13 mouse cellular contexts compared by ENCODE assay signal in genomic region chr1:137378072-137378985, GRCm38 (mm10).
DNase-seq lines count a peak whose midpoint lies in the region; ATAC-seq and TF ChIP-seq lines count a peak whose summit lies in the region.
"Had no signal": no experiment of that assay in that cellular context is flagged by ENCODE, and none has a peak within 500 bp of the region (broad histone marks: within the 10 kb centered on the region; RNA-seq: fewer than 3 reads in every experiment).

No protein-coding gene starts in this region.

- intact Hi-C loops in left cerebral cortex, postnatal 4 days (cut with DNase I), result no loop called here

- H3K36me3 ChIP-seq in neural tube, embryonic 11.5 days (ENCODE audit: control insufficient read depth, insufficient read depth, low read length), result no peaks in the 10 kb centered on the region
- no peaks in the 10 kb centered on the region for H3K36me3 ChIP-seq in forebrain, postnatal 0 days (ENCODE audit: insufficient read depth)
- no peaks in the 10 kb centered on the region for H3K36me3 ChIP-seq in midbrain, embryonic 13.5 days
- no peaks in the 10 kb centered on the region for H3K36me3 ChIP-seq in stomach, postnatal 0 days (ENCODE audit: control insufficient read depth, insufficient read depth, low read length)
- H3K36me3 ChIP-seq: liver, embryonic 12.5 days had no signal

- no peak overlapping the region for H3K4me2 ChIP-seq in neural tube, embryonic 11.5 days (ENCODE audit: low read depth)
- 0 out of 2 replicates have a peak overlapping the region, but pooled peaks have one; percentile 8 for H3K4me2 ChIP-seq in forebrain, postnatal 0 days (ENCODE audit: low read depth)
- peak overlapping the region; percentile 26; the same call in 1 of the 2 replicates for H3K4me2 ChIP-seq in midbrain, embryonic 13.5 days (replicated peaks)
- H3K4me2 ChIP-seq in stomach, postnatal 0 days (replicated peaks; ENCODE audit: low read depth), result no peak overlapping the region
- H3K4me2 ChIP-seq: liver, embryonic 12.5 days had no signal

- no peaks in the 10 kb centered on the region for H3K9me3 ChIP-seq in neural tube, embryonic 11.5 days (ENCODE audit: control insufficient read depth, low read length)
- H3K9me3 ChIP-seq in forebrain, postnatal 0 days (ENCODE audit: low read length), result no peaks in the 10 kb centered on the region
- no peaks in the 10 kb centered on the region for H3K9me3 ChIP-seq in midbrain, embryonic 13.5 days
- H3K9me3 ChIP-seq in stomach, postnatal 0 days (ENCODE audit: control insufficient read depth, low read length), result no peaks in the 10 kb centered on the region
- H3K9me3 ChIP-seq: liver, embryonic 12.5 days had no signal

- no peak overlapping the region for H3K9ac ChIP-seq in neural tube, embryonic 11.5 days (ENCODE audit: low read length)
- H3K9ac ChIP-seq in forebrain, postnatal 0 days, result peak overlapping the region; percentile 14; the same call in 1 of the 2 replicates
- no peak overlapping the region for H3K9ac ChIP-seq in midbrain, embryonic 13.5 days (replicated peaks)
- no peak overlapping the region for H3K9ac ChIP-seq in stomach, postnatal 0 days (ENCODE audit: low read length)
- H3K9ac ChIP-seq: liver, embryonic 12.5 days had no signal

- H3K27me3 ChIP-seq in neural tube, embryonic 11.5 days (ENCODE audit: control insufficient read depth, insufficient read depth, low read length), result no peaks in the 10 kb centered on the region
- no peaks in the 10 kb centered on the region for H3K27me3 ChIP-seq in forebrain, postnatal 0 days (ENCODE audit: insufficient read depth, low read length)
- H3K27me3 ChIP-seq in midbrain, embryonic 13.5 days, result no peaks in the 10 kb centered on the region
- no peaks in the 10 kb centered on the region for H3K27me3 ChIP-seq in stomach, postnatal 0 days (ENCODE audit: control insufficient read depth, insufficient read depth, low read length)
- H3K27me3 ChIP-seq: liver, embryonic 12.5 days had no signal

- DNase-seq in neural tube, embryonic 11.5 days (ENCODE audit: low spot score), result peak; percentile 38
- no peak for DNase-seq in neural tube, embryonic 10.5 days (ENCODE audit: extremely low spot score, low spot score)
- DNase-seq in forebrain, postnatal 0 days, result peak; percentile 64
- DNase-seq in cerebellum, postnatal 10 days, result no peak
- DNase-seq in cerebellum, adult 9-11 months, result no peak
- no peak for DNase-seq in left cerebral cortex, postnatal 4 days
- no peak for DNase-seq in stomach, postnatal 0 days (ENCODE audit: low spot score)
- DNase-seq: heart, adult 2 months; kidney, postnatal 10 days had no signal

- peaks cover 12% of the 10 kb centered on the region for H3K4me1 ChIP-seq in neural tube, embryonic 11.5 days (ENCODE audit: control insufficient read depth, insufficient read depth, low read length)
- no peaks in the 10 kb centered on the region for H3K4me1 ChIP-seq in forebrain, postnatal 0 days (ENCODE audit: insufficient read depth)
- H3K4me1 ChIP-seq in midbrain, embryonic 13.5 days (replicated peaks), result peaks cover 33% of the 10 kb centered on the region
- no peaks in the 10 kb centered on the region for H3K4me1 ChIP-seq in stomach, postnatal 0 days (replicated peaks; ENCODE audit: control insufficient read depth, insufficient read depth)
- H3K4me1 ChIP-seq: liver, embryonic 12.5 days had no signal

- TF ChIP-seq CTCF in forebrain, postnatal 0 days (IDR thresholded peaks at IDR 0.05; ENCODE audit: low read depth), result no peak
- no peak for TF ChIP-seq CTCF in stomach, postnatal 0 days (IDR thresholded peaks at IDR 0.05; ENCODE audit: low read depth)

- TF ChIP-seq EP300 in stomach, postnatal 0 days (optimal IDR thresholded peaks at IDR 0.05), result no peak

- peak; percentile 54; the same call in 1 of the 2 replicates for ATAC-seq in neural tube, embryonic 11.5 days (ENCODE audit: insufficient read depth, low FRiP score, low TSS enrichment)
- peak; percentile 89 for ATAC-seq in forebrain, postnatal 0 days
- peak; percentile 70 for ATAC-seq in midbrain, embryonic 13.5 days
- ATAC-seq in stomach, postnatal 0 days (ENCODE audit: low FRiP score, low TSS enrichment), result no peak
- ATAC-seq: liver, embryonic 12.5 days had no signal

- H3K27ac ChIP-seq in neural tube, embryonic 11.5 days (ENCODE audit: low read depth, low read length), result no peak overlapping the region
- peak overlapping the region; percentile 69 for H3K27ac ChIP-seq in forebrain, postnatal 0 days (ENCODE audit: low read depth, low read length)
- peak overlapping the region; percentile 60 for H3K27ac ChIP-seq in midbrain, embryonic 13.5 days
- H3K27ac ChIP-seq in stomach, postnatal 0 days (replicated peaks), result no peak overlapping the region
- H3K27ac ChIP-seq: heart, adult 2 months; left cerebral cortex, adult 2 months; liver, embryonic 12.5 days; macrophage had no signal

- H3K4me3 ChIP-seq in neural tube, embryonic 11.5 days (ENCODE audit: low read depth, low read length), result no peak overlapping the region
- no peak overlapping the region; the same call in 1 of the 2 replicates for H3K4me3 ChIP-seq in forebrain, postnatal 0 days (ENCODE audit: low read depth, low read length)
- no peak overlapping the region for H3K4me3 ChIP-seq in midbrain, embryonic 13.5 days (replicated peaks)
- no peak overlapping the region for H3K4me3 ChIP-seq in stomach, postnatal 0 days (ENCODE audit: low read depth, low read length)
- H3K4me3 ChIP-seq: heart, adult 2 months; left cerebral cortex, adult 2 months; liver, embryonic 12.5 days had no signal

- 14% methylated on average over 6 of the region's 6 CpGs for WGBS in neural tube, embryonic 11.5 days
- 5% methylated on average over 6 of the region's 6 CpGs for WGBS in forebrain, postnatal 0 days
- WGBS in midbrain, embryonic 13.5 days, result 6% methylated on average over 6 of the region's 6 CpGs
- 33% methylated on average over 6 of the region's 6 CpGs for WGBS in stomach, postnatal 0 days

Comparison
In these comparisons a context has a peak if more than half of its experiments do, and no peak if none do; other contexts are left out.
1. DNase-seq: peak in neural tube, embryonic 11.5 days (single experiment) and forebrain, postnatal 0 days (single experiment); none in neural tube, embryonic 10.5 days (single experiment), cerebellum, postnatal 10 days (0 of 2), cerebellum, adult 9-11 months (single experiment), left cerebral cortex, postnatal 4 days (single experiment) and stomach, postnatal 0 days (single experiment).
2. H3K27ac ChIP-seq: peak in forebrain, postnatal 0 days (single experiment) and midbrain, embryonic 13.5 days (single experiment); none in neural tube, embryonic 11.5 days (single experiment) and stomach, postnatal 0 days (single experiment).
3. H3K4me2 ChIP-seq: peak in forebrain, postnatal 0 days (single experiment) and midbrain, embryonic 13.5 days (single experiment); none in neural tube, embryonic 11.5 days (single experiment) and stomach, postnatal 0 days (single experiment).